Mouse (Mus musculus) testis, adult 2 months (tissue): ENCODE measurements around the gene Cdc73. TPM values are rescaled to one million over a fixed set of nuclear protein-coding genes. Genes with fewer than 3 reads are reported as not detected.
"Not testable (repeated sequence)": the region's sequence is repeated elsewhere in the genome, so short reads cannot be mapped to it uniquely, and the experiment has no call there.

Experiments
- H3K27ac ChIP-seq: fragments of 200-500 bp; 2 replicates; pipeline ENCODE4 v1.5.1; 2012; ENCODE audit warnings: low read depth, low read length; ENCODE audit not compliant: control insufficient read depth, insufficient read depth
- H3K27me3 ChIP-seq: fragments of 200-500 bp; 2 replicates; pipeline ENCODE4 v1.6.1; 2012; ENCODE audit warnings: mild to moderate bottlenecking, low read length, moderate library complexity; ENCODE audit not compliant: control insufficient read depth, insufficient read depth
- H3K36me3 ChIP-seq: fragments of 200-500 bp; 2 replicates; pipeline ENCODE4 v1.6.1; 2012; ENCODE audit warnings: mild to moderate bottlenecking, low read length; ENCODE audit not compliant: control insufficient read depth, insufficient read depth
- H3K4me1 ChIP-seq: fragments of 200-500 bp; 2 replicates; pipeline ENCODE4 v1.6.1; 2012; ENCODE audit warnings: low read length; ENCODE audit not compliant: control insufficient read depth, insufficient read depth
- H3K4me3 ChIP-seq: fragments of 200-500 bp; 2 replicates; pipeline ENCODE4 v1.5.1; 2012; ENCODE audit warnings: low read depth, mild to moderate bottlenecking, low read length, moderate library complexity, mixed read lengths; ENCODE audit not compliant: control insufficient read depth
- CTCF ChIP-seq: fragments of 200-500 bp; IDR thresholded peaks from 2 replicates; pipeline ENCODE4 v1.5.1; 2012; ENCODE audit warnings: low read depth, mild to moderate bottlenecking, inconsistent platforms, low read length, moderate library complexity; ENCODE audit not compliant: control insufficient read depth, insufficient read depth, insufficient replicate concordance
- POLR2A ChIP-seq: fragments of 200-500 bp; IDR thresholded peaks from 2 replicates; pipeline ENCODE4 v1.6.1; 2012; ENCODE audit warnings: low read depth, mild to moderate bottlenecking, inconsistent platforms, low read length, moderate library complexity; ENCODE audit not compliant: control insufficient read depth
- polyA plus RNA-seq: library from polyadenylated mRNA; depleted of rRNA; stranded (reverse); fragments of >200 nt; gene quantifications from 2 replicates; pipeline ENCODE4 v1.2.3, GENCODE M21; 2012

Gene Cdc73
- polyA plus RNA-seq, 1 experiment = 11.8 TPM

- H3K27me3 ChIP-seq = no peaks in the 10 kb centered on the region
- no peaks in the 10 kb centered on the region; the same call in 1 of the 2 replicates for H3K4me1 ChIP-seq
- no peak overlapping the region for H3K27ac ChIP-seq
- no peaks in the 10 kb centered on the region for H3K36me3 ChIP-seq
- H3K4me3 ChIP-seq = no peak overlapping the region
- TF ChIP-seq CTCF = no peak
- no peak for TF ChIP-seq POLR2A
These were observed 31.3 kb upstream of the Cdc73 start for GRCm38 (mm10) chr1:143733914-143734410.

DNA sequence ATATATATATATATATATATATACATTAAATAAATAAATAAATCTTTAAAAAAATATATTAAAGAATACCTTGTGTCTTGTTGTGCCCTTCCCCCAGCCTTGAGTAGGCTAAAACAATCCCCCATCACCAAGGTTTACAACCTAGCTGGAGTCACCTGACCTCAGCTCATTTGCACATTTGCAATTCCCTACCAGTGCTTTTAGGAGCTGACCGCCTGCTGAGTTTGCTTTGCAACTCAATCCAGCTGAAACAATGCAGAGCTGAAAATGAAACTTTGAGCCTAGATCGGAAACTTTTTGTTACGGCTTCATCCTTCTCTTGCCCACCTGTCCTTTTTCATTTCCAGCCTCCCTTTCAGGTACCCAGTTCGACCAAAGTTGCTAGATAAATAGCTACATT, 29.0 kb upstream of the Cdc73 start:
- H3K4me1 ChIP-seq = no peaks in the 10 kb centered on the region
- H3K27ac ChIP-seq = no peak overlapping the region
- H3K4me3 ChIP-seq = no peak overlapping the region
- H3K27me3 ChIP-seq = no peaks in the 10 kb centered on the region
- TF ChIP-seq POLR2A (no peak), CTCF (no peak)
- H3K36me3 ChIP-seq = no peaks in the 10 kb centered on the region

DNA sequence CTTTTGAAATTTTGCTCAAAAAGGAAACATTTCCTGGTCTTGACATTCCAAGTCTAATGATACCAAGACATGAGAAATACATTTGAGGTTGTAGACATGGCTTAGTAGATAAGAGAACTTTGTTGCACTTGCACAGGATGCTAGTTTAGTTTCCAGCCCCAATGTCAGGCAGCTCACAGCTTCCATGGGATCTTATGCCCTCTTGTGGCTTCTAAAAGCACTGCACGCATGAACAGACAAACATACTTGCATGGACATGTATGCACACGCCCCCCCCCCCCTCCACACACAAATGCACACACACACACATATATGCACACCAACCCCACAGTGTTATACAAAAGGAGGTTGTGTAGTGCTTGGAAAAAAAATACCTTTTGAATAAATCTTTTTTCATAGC, 28.2 kb upstream of the Cdc73 start:
- Histone ChIP-seq H3K27me3 (no peaks in the 10 kb centered on the region), H3K4me1 (no peaks in the 10 kb centered on the region), H3K4me3 (no peak overlapping the region), H3K36me3 (no peaks in the 10 kb centered on the region), H3K27ac (no peak overlapping the region)
- no peak for TF ChIP-seq POLR2A
- TF ChIP-seq CTCF = no peak

GRCm38 (mm10) chr1:143727701-143728445, 25.2 kb upstream of the Cdc73 start:
- H3K36me3 ChIP-seq = no peaks in the 10 kb centered on the region
- H3K27me3 ChIP-seq = no peaks in the 10 kb centered on the region
- TF ChIP-seq CTCF = no peak
- TF ChIP-seq POLR2A = no peak
- no peaks in the 10 kb centered on the region for H3K4me1 ChIP-seq
- no peak overlapping the region for H3K4me3 ChIP-seq
- H3K27ac ChIP-seq = no peak overlapping the region; the same call in 1 of the 2 replicates

- Histone ChIP-seq H3K4me3 (no peak overlapping the region), H3K36me3 (no peaks in the 10 kb centered on the region), H3K27ac (no peak overlapping the region), H3K27me3 (no peaks in the 10 kb centered on the region), H3K4me1 (no peaks in the 10 kb centered on the region)
- TF ChIP-seq CTCF (no peak), POLR2A (no peak)
These were observed 21.9 kb upstream of the Cdc73 start for GRCm38 (mm10) chr1:143724456-143725064.

GRCm38 (mm10) chr1:143716038-143716437, 13.3 kb upstream of the Cdc73 start, which contains the start of gene Glrx2:
TSS of gene Glrx2 (plus strand) at chr1:143716338.
- not testable (repeated sequence) for H3K4me3 ChIP-seq, H3K36me3 ChIP-seq, H3K27me3 ChIP-seq, H3K27ac ChIP-seq, H3K4me1 ChIP-seq

GRCm38 (mm10) chr1:143710627-143710976, 7.9 kb upstream of the Cdc73 start:
- Histone ChIP-seq H3K36me3 (no peaks in the 10 kb centered on the region), H3K27me3 (no peaks in the 10 kb centered on the region), H3K27ac (no peak overlapping the region), H3K4me3 (no peak overlapping the region), H3K4me1 (peaks cover 2% of the 10 kb centered on the region; the same call in 1 of the 2 replicates)
- no peak for TF ChIP-seq CTCF
- TF ChIP-seq POLR2A = no peak
